Mouse (Mus musculus) kidney, adult 2 months (tissue): ENCODE data around the gene Fchsd2. TPM values are rescaled to one million over a fixed set of nuclear protein-coding genes. Genes with fewer than 3 reads are reported as not detected.

ENCODE experiments used
- DNase-seq: peaks from one replicate; pipeline ENCODE4 v3.0.0; 2021
- H3K27ac ChIP-seq: fragments of 200-500 bp; 2 replicates; pipeline ENCODE4 v1.5.1; 2012; ENCODE audit warnings: low read depth, low read length, control low read depth, inconsistent platforms; ENCODE audit not compliant: insufficient read depth
- H3K27me3 ChIP-seq: fragments of 200-500 bp; replicated peaks from 2 replicates; pipeline ENCODE4 v1.6.1; 2012; ENCODE audit warnings: mild to moderate bottlenecking, moderate library complexity, low read length, inconsistent platforms; ENCODE audit not compliant: control insufficient read depth, insufficient read depth
- H3K36me3 ChIP-seq: fragments of 200-500 bp; 2 replicates; pipeline ENCODE4 v1.6.1; 2012; ENCODE audit warnings: mild to moderate bottlenecking, moderate library complexity, low read length, inconsistent platforms; ENCODE audit not compliant: control insufficient read depth, insufficient read depth
- H3K4me1 ChIP-seq: fragments of 200-500 bp; 2 replicates; pipeline ENCODE4 v1.6.1; 2011; ENCODE audit warnings: low read length; ENCODE audit not compliant: control insufficient read depth, insufficient read depth
- H3K4me3 ChIP-seq: fragments of 200-500 bp; 2 replicates; pipeline ENCODE4 v1.5.1; 2011; ENCODE audit warnings: mild to moderate bottlenecking, low read depth, low read length, control low read depth; ENCODE audit not compliant: insufficient read depth
- CTCF ChIP-seq: fragments of 200-500 bp; conservative IDR thresholded peaks from 2 replicates; pipeline ENCODE4 v1.5.1; 2011; ENCODE audit warnings: low read depth, mild to moderate bottlenecking, control low read depth, low read length, moderate library complexity, mixed read lengths; ENCODE audit not compliant: insufficient read depth, insufficient read length
- POLR2A ChIP-seq: fragments of 200-500 bp; IDR thresholded peaks from one replicate; pipeline ENCODE4 v1.6.1; 2011; ENCODE audit warnings: low read depth, low read length, control low read depth
- WGBS: fragments of 180-500 bp; shearing (Covaris S2); methylation state at CpG from one replicate; pipeline ENCODE4 v1.1.7; 2018; 5-methylcytosine and 5-hydroxymethylcytosine counted together
- polyA plus RNA-seq: library from polyadenylated mRNA; depleted of rRNA; stranded (reverse); fragments of >200 nt; gene quantifications from 2 replicates; pipeline ENCODE4 v1.2.3, GENCODE M21; 2012

The Fchsd2 gene
- polyA plus RNA-seq, 1 experiment, result 7.1 TPM

DNA sequence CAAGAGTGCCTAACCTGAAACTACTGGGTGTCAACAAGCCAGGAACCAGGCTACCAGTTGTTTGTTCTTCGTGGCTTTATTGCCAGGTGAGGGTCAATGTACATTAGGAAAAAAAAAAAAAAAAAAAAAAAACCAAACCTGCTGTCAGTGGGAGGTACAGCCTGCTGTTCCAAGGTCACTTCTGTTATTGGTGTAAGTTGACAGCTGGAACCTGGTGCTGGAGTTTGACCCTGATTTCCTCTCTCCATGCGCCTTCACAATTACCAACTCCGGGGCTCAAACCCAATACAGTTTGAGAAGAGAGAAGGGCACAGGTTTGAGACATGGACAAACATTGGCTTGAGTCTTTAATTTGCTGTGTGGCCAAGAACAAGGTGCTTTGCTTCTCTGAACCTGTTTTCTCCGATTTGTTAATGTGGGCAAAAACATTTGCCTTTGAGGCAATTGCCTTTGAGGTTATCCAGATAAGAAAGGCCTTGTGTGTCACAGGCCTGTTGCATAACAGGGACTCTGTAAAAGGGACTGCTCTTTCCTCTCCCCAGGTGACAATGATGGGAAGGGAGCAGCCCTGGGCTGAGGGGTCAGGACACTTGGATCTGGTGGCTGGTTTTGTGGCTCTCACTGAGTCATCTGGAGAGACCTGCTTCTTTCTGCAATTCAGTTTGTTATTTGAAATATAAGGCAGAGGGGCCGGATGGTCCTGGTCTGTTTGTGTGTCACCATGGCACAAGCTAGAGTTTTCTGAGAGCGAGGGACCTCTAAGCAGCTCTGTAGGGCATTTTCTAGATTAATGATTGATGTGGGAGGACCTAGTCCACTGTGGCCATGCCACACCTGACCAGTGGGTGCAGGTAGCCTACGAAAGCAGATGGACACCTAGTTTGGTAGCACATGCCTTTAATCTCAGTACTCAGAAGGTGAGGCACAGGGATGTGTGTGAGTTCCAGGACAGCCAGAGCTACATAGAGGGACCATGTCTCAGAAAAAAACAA is 27.7 kb upstream of the Fchsd2 start:
- Histone ChIP-seq H3K27me3 (no peaks in the 10 kb centered on the region), H3K4me3 (no peak overlapping the region), H3K27ac (peak overlapping the region; percentile 71), H3K36me3 (no peaks in the 10 kb centered on the region), H3K4me1 (peaks cover 27% of the 10 kb centered on the region)
- TF ChIP-seq POLR2A (no peak), CTCF (0 out of 2 replicates have a peak, but pooled peaks have one; percentile 15)
- 46% methylated on average over 7 of the region's 7 CpGs for WGBS
- DNase-seq, result peak; percentile 71

DNA sequence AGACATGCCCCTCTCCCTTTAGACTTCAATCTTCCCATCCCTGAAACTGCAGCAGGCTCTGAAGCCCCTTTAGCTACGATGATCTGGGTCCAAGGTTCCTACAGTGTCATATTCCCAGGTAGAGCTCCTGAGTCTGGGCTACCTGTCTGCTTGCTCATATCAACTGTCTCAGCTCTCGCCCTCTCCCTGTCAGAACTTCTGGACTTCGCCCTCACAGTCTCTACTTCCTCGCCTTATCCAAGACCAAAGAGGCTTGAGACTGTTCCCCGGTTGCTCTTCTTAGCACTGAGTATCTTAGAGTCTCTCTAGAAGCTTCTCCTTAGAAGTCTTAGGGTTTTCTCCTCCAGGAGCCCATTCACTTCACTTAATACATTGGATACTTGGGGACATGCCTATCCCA is 26.7 kb upstream of the Fchsd2 start:
- TF ChIP-seq POLR2A (no peak), CTCF (no peak)
- H3K27me3 ChIP-seq, result no peaks in the 10 kb centered on the region
- H3K27ac ChIP-seq, result no peak overlapping the region
- peaks cover 27% of the 10 kb centered on the region for H3K4me1 ChIP-seq
- no peak overlapping the region for H3K4me3 ChIP-seq
- no peaks in the 10 kb centered on the region for H3K36me3 ChIP-seq
- WGBS, result 70% methylated on average over 5 of the region's 5 CpGs
- DNase-seq, result peak; percentile 62

DNA sequence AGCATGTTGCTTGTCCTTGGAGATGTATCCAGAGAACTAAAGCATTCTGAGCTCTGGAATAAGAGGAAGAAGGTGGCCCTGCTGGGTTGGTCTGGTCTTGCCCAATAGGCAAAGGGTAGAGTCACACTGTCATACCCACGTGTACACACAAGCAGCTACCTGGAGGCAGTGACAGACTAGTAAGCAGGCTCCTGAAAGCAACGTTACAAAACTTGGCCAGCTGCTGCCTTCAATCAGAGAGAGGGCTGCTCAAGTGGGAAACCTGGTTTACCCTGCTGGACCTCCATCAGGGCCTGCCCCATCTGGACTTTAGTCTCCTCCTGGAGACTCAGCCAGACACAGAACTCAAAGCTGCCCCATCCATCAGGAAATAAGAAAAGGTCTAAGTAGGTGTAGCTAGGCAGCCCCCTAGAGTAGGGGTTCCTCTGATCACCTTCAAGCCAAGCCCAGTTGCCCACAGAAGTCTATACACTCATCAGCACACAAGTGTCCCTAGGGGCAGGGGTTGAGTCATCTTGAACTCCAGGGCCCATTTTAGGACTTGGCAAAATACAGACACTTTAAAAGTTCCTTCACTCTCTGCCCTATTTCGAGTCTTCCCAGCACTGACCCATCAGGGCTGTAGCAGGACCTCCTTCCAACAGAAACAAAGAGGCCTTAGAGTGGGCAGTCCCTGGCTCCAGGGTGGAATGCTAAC is 25.9 kb upstream of the Fchsd2 start:
- Histone ChIP-seq H3K36me3 (no peaks in the 10 kb centered on the region), H3K27ac (no peak overlapping the region), H3K4me3 (no peak overlapping the region), H3K27me3 (no peaks in the 10 kb centered on the region), H3K4me1 (peaks cover 27% of the 10 kb centered on the region)
- DNase-seq, result peak; percentile 48
- TF ChIP-seq POLR2A (no peak), CTCF (no peak)
- WGBS, result 50% methylated on average over 3 of the region's 3 CpGs

DNA sequence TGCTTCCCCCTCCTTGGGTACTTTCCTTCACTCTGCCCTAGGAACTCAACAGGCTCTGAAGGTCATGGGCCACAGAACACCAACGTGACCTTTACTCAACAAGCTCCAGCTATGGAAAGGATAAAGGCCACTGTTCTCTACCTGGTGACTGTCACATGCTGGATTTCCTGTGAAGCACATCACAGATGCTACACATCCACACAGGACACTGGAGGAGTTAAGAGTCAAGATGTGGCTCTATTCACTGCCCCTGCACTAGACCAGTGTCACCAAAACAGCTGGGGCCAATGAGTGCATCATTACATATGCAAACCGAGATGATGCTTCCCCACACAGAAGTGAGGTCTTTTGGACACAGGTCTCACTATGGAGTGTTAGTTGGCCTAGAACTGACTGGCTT is 25.1 kb upstream of the Fchsd2 start:
- no peaks in the 10 kb centered on the region for H3K27me3 ChIP-seq
- H3K4me3 ChIP-seq, result no peak overlapping the region
- peak; percentile 42 for DNase-seq
- peaks cover 27% of the 10 kb centered on the region for H3K4me1 ChIP-seq
- H3K27ac ChIP-seq, result no peak overlapping the region
- no peak for TF ChIP-seq CTCF
- no peak for TF ChIP-seq POLR2A
- no peaks in the 10 kb centered on the region for H3K36me3 ChIP-seq
- 76% methylated on average over 2 of the region's 2 CpGs for WGBS

DNA sequence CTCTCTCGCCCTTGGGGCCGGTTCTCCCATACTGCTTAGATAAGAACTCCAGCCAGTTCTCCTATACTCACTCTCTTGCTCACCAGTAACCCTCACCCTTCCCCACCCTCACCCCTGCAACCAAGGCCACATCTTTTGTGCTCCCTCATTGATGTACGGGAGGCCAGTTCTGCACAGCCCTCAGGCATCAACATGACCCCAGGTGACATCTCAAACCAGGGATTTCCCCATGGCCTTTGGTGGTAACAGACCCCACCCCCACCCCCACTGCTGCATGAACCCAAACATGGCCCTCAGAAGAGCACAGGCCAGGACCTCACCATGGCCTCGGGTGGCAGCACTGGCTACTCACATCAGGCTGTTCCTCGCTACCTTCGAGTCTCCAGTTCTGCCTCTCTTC is 23.4 kb upstream of the Fchsd2 start:
- no peak overlapping the region for H3K27ac ChIP-seq
- no peaks in the 10 kb centered on the region for H3K36me3 ChIP-seq
- no peak for TF ChIP-seq POLR2A
- H3K4me3 ChIP-seq, result no peak overlapping the region
- no peak for DNase-seq
- H3K4me1 ChIP-seq, result peaks cover 26% of the 10 kb centered on the region
- 91% methylated on average over 6 of the region's 6 CpGs for WGBS
- no peaks in the 10 kb centered on the region for H3K27me3 ChIP-seq

DNA sequence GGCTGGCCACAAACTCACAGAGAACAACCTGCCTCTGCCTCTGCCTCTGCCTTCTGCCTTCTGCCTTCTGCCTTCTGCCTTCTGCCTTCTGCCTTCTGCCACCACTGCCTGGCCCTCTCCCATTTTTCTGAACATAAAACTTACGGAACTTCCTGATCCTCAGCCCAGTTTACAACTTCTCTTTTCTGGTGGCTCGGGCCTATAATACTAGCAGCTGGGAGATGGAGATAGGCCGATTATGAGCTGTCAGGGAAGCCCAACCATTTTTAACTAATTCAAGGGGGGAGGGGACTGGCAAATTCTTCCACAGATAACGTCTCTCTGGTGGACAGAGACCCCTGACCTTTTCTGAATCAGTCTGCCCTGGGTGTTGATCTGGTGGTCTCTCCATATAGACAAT is 22.3 kb upstream of the Fchsd2 start:
- no peak overlapping the region for H3K4me3 ChIP-seq
- peaks cover 16% of the 10 kb centered on the region for H3K4me1 ChIP-seq
- DNase-seq, result no peak
- TF ChIP-seq POLR2A, result no peak
- TF ChIP-seq CTCF, result no peak
- WGBS, result 56% methylated on average over 4 of the region's 4 CpGs
- no peak overlapping the region for H3K27ac ChIP-seq
- H3K27me3 ChIP-seq, result no peaks in the 10 kb centered on the region
- H3K36me3 ChIP-seq, result no peaks in the 10 kb centered on the region

DNA sequence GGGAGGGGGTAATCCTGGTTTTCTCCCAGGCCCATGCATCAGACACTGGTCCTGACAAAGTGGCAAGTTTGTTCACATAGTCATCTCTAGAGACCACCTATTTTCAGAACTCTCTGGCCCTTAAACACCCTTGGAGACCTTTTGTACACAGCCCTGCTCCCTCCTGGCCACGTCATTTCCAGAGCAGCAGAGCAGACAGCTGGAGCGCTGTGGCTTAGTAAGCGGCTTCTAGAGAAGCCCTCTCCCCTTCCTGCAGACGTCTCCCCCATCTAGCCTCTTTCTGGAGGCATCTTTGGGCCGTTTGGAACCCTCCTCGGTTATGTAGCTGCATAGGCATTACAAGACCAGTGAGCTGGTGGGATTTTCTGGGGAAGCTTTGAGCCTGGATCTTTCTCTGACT is 21.6 kb upstream of the Fchsd2 start:
- Histone ChIP-seq H3K4me3 (no peak overlapping the region), H3K27me3 (no peaks in the 10 kb centered on the region), H3K27ac (no peak overlapping the region), H3K4me1 (peaks cover 10% of the 10 kb centered on the region; the same call in 1 of the 2 replicates), H3K36me3 (no peaks in the 10 kb centered on the region)
- WGBS, result 58% methylated on average over 6 of the region's 6 CpGs
- no peak for DNase-seq
- no peak for TF ChIP-seq CTCF
- no peak for TF ChIP-seq POLR2A
